Mouse (Mus musculus): ENCODE data around the gene Tmem209. TPM values are rescaled to one million over a fixed set of nuclear protein-coding genes. Genes with fewer than 3 reads are reported as not detected.
A peak's percentile ranks its signal among the peaks of the same experiment; 100 is the strongest.

Gene Tmem209
- polyA plus RNA-seq, 1 experiment from 2014 or later, result 13.0 TPM

DNA sequence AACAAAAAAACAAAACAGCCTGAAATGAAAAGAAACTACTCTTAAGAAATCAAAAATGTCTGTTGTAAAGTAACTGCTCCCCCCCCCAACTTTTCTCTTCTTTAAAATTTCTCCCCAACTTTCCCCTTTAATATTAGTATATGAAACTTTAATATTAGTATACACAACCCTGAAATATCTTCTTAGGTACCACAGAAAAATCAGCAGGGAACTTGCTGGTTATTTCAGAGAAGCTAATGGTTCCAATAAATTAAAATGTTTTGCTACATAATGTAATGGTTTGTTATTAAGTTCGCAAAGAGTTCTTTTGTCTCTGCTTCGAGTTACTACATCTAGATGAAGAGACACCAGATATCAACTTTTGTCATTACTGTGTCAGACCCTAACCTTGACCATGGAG, 759 bp downstream of the Tmem209 start:
- peaks cover 3% of the 10 kb centered on the region; the same call in 1 of the 2 replicates for H3K36me3 ChIP-seq (ENCODE audit: control insufficient read depth, insufficient read depth, low read length)
- DNase-seq (ENCODE audit: low spot score) (no peak), ATAC-seq (ENCODE audit: low FRiP score, low TSS enrichment) (no peak)
- 7% methylated on average over 2 of the region's 2 CpGs for WGBS
- no peaks in the 10 kb centered on the region for H3K27me3 ChIP-seq (ENCODE audit: control insufficient read depth, insufficient read depth, low read length)
- H3K4me2 ChIP-seq (replicated peaks; ENCODE audit: low read depth), result peak overlapping the region; percentile 65
- TF ChIP-seq CTCF (IDR thresholded peaks at IDR 0.05; ENCODE audit: low read depth) (no peak), EP300 (optimal IDR thresholded peaks at IDR 0.05) (no peak)
- H3K27ac ChIP-seq (replicated peaks), result peak overlapping the region; percentile 92
- peaks cover 4% of the 10 kb centered on the region for H3K4me1 ChIP-seq (replicated peaks; ENCODE audit: control insufficient read depth, insufficient read depth)
- no peaks in the 10 kb centered on the region for H3K9me3 ChIP-seq (ENCODE audit: control insufficient read depth, low read length)
- peak overlapping the region; percentile 56 for H3K4me3 ChIP-seq (ENCODE audit: low read depth, low read length)
- H3K9ac ChIP-seq (ENCODE audit: low read length), result peak overlapping the region; percentile 76

GRCm38 (mm10) chr6:30499049-30499448, 10.5 kb downstream of the Tmem209 start:
- WGBS, result 79% methylated on average over 3 of the region's 3 CpGs
- no peaks in the 10 kb centered on the region for H3K27me3 ChIP-seq (ENCODE audit: control insufficient read depth, insufficient read depth, low read length)
- H3K4me1 ChIP-seq (replicated peaks; ENCODE audit: control insufficient read depth, insufficient read depth), result no peaks in the 10 kb centered on the region

DNA sequence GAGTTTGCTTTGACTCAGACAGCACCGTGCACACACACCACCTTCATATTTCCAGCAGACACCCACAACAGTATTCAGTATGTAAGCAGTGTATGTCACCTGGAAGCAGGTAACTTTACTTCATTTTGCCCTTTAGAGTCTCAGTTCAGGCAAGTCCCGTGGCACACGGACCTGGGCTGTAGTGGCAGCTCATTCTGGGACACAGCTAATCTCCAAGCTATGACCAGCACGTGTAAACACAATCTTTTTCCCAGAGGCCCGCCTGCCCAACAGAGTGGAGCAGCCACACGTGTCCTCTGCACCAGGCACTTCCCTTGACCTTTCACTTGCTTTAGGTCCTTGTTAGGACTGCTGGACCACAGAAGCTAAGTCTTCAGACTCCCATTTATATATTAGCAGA, 23.1 kb downstream of the Tmem209 start:
- Histone ChIP-seq H3K27ac (replicated peaks) (no peak overlapping the region), H3K4me1 (replicated peaks; ENCODE audit: control insufficient read depth, insufficient read depth) (no peaks in the 10 kb centered on the region), H3K9me3 (ENCODE audit: control insufficient read depth, low read length) (no peaks in the 10 kb centered on the region), H3K27me3 (ENCODE audit: control insufficient read depth, insufficient read depth, low read length) (no peaks in the 10 kb centered on the region), H3K36me3 (ENCODE audit: control insufficient read depth, insufficient read depth, low read length) (peaks cover 18% of the 10 kb centered on the region), H3K9ac (ENCODE audit: low read length) (no peak overlapping the region), H3K4me2 (replicated peaks; ENCODE audit: low read depth) (no peak overlapping the region), H3K4me3 (ENCODE audit: low read depth, low read length) (no peak overlapping the region)
- ATAC-seq (ENCODE audit: low FRiP score, low TSS enrichment) (no peak), DNase-seq (ENCODE audit: low spot score) (no peak)
- WGBS, result 77% methylated on average over 6 of the region's 6 CpGs
- TF ChIP-seq EP300 (optimal IDR thresholded peaks at IDR 0.05) (no peak), CTCF (IDR thresholded peaks at IDR 0.05; ENCODE audit: low read depth) (no peak)

More at GRCm38 (mm10) chr6:30499049-30499448, 10.5 kb downstream of the Tmem209 start:
- no peak overlapping the region for H3K4me2 ChIP-seq (replicated peaks; ENCODE audit: low read depth)
- ATAC-seq (ENCODE audit: low FRiP score, low TSS enrichment), result no peak
- H3K36me3 ChIP-seq (ENCODE audit: control insufficient read depth, insufficient read depth, low read length), result peaks cover 10% of the 10 kb centered on the region; the same call in 1 of the 2 replicates
- DNase-seq (ENCODE audit: low spot score), result no peak
- H3K4me3 ChIP-seq (ENCODE audit: low read depth, low read length), result no peak overlapping the region
- H3K9me3 ChIP-seq (ENCODE audit: control insufficient read depth, low read length), result no peaks in the 10 kb centered on the region
- TF ChIP-seq EP300 (optimal IDR thresholded peaks at IDR 0.05) (no peak), CTCF (IDR thresholded peaks at IDR 0.05; ENCODE audit: low read depth) (no peak)
- no peak overlapping the region for H3K9ac ChIP-seq (ENCODE audit: low read length)
- H3K27ac ChIP-seq (replicated peaks), result no peak overlapping the region

DNA sequence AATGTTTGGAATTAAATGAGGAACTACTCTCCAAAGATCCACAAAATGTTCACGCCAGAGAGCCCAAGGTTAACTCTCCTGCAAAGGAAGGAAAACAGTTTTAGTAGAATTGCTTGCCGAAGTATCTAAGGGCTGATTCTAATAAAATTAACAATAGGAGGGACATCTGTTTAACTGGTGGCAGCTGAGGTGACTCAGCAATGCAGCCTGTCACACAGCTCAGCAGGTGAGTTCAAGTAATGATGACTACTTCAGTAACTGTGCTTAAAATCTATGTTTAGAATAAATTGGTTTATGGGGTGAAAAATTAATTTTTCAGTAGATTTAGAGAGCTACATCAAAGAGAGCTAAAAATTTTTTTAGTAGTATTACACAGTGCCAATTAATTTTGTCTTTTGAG, 26.7 kb downstream of the Tmem209 start:
- no peak for ATAC-seq (ENCODE audit: low FRiP score, low TSS enrichment)
- H3K4me1 ChIP-seq (replicated peaks; ENCODE audit: control insufficient read depth, insufficient read depth), result no peaks in the 10 kb centered on the region
- no peak for DNase-seq (ENCODE audit: low spot score)
- no peak overlapping the region for H3K27ac ChIP-seq (replicated peaks)
- TF ChIP-seq EP300 (optimal IDR thresholded peaks at IDR 0.05) (no peak), CTCF (IDR thresholded peaks at IDR 0.05; ENCODE audit: low read depth) (no peak)
- no peak overlapping the region for H3K4me2 ChIP-seq (replicated peaks; ENCODE audit: low read depth)
- H3K36me3 ChIP-seq (ENCODE audit: control insufficient read depth, insufficient read depth, low read length), result peaks cover 16% of the 10 kb centered on the region
- no peaks in the 10 kb centered on the region for H3K27me3 ChIP-seq (ENCODE audit: control insufficient read depth, insufficient read depth, low read length)
- H3K4me3 ChIP-seq (ENCODE audit: low read depth, low read length), result no peak overlapping the region
- H3K9ac ChIP-seq (ENCODE audit: low read length), result no peak overlapping the region
- no peaks in the 10 kb centered on the region for H3K9me3 ChIP-seq (ENCODE audit: control insufficient read depth, low read length)
- WGBS, result 86% methylated on average over 2 of the region's 2 CpGs

GRCm38 (mm10) chr6:30479418-30479817, 30.2 kb downstream of the Tmem209 start:
- Histone ChIP-seq H3K36me3 (ENCODE audit: control insufficient read depth, insufficient read depth, low read length) (no peaks in the 10 kb centered on the region), H3K9ac (ENCODE audit: low read length) (no peak overlapping the region), H3K4me1 (replicated peaks; ENCODE audit: control insufficient read depth, insufficient read depth) (no peaks in the 10 kb centered on the region), H3K4me3 (ENCODE audit: low read depth, low read length) (no peak overlapping the region), H3K9me3 (ENCODE audit: control insufficient read depth, low read length) (no peaks in the 10 kb centered on the region), H3K27me3 (ENCODE audit: control insufficient read depth, insufficient read depth, low read length) (no peaks in the 10 kb centered on the region), H3K27ac (replicated peaks) (no peak overlapping the region), H3K4me2 (replicated peaks; ENCODE audit: low read depth) (no peak overlapping the region)
- no peak for DNase-seq (ENCODE audit: low spot score)
- TF ChIP-seq EP300 (optimal IDR thresholded peaks at IDR 0.05), result no peak
- no peak for TF ChIP-seq CTCF (IDR thresholded peaks at IDR 0.05; ENCODE audit: low read depth)
- 74% methylated on average over 3 of the region's 3 CpGs for WGBS
- no peak for ATAC-seq (ENCODE audit: low FRiP score, low TSS enrichment)

DNA sequence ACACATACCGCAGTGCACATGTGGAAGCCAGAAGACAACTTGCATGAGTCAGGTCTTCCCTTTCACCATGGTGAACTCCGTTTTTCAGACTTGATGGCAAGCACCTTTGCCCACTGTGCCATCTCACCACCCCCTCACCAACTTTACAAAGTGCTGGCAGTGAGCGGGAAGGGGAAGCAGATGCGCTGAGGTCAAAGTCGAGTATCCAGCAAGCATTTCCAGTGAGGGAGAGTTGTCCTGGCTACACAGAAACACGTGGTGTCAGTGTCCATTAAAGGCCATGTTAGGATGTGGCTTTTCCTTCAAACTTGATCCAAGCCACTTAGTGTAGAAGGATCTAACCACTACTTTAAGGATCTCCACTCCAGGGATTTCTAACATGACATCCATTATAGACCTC, 31.8 kb downstream of the Tmem209 start:
- Histone ChIP-seq H3K4me1 (replicated peaks; ENCODE audit: control insufficient read depth, insufficient read depth) (no peaks in the 10 kb centered on the region), H3K27me3 (ENCODE audit: control insufficient read depth, insufficient read depth, low read length) (no peaks in the 10 kb centered on the region), H3K4me3 (ENCODE audit: low read depth, low read length) (no peak overlapping the region), H3K9ac (ENCODE audit: low read length) (no peak overlapping the region), H3K36me3 (ENCODE audit: control insufficient read depth, insufficient read depth, low read length) (no peaks in the 10 kb centered on the region), H3K9me3 (ENCODE audit: control insufficient read depth, low read length) (no peaks in the 10 kb centered on the region), H3K27ac (replicated peaks) (peak overlapping the region; percentile 40; the same call in 1 of the 2 replicates), H3K4me2 (replicated peaks; ENCODE audit: low read depth) (no peak overlapping the region)
- no peak for ATAC-seq (ENCODE audit: low FRiP score, low TSS enrichment)
- 63% methylated on average over 6 of the region's 6 CpGs for WGBS
- no peak for DNase-seq (ENCODE audit: low spot score)
- TF ChIP-seq CTCF (IDR thresholded peaks at IDR 0.05; ENCODE audit: low read depth) (no peak), EP300 (optimal IDR thresholded peaks at IDR 0.05) (no peak)

Measured in stomach, postnatal 0 days (tissue).